Mouse (Mus musculus): Measurements from ENCODE around the gene Smim6. TPM values are rescaled to one million over a fixed set of nuclear protein-coding genes. Genes with fewer than 3 reads are reported as not detected.

Smim6 gene
- 5.0 and 5.7 TPM in 2 replicates for polyA plus RNA-seq (2012; rRNA removed)

DNA sequence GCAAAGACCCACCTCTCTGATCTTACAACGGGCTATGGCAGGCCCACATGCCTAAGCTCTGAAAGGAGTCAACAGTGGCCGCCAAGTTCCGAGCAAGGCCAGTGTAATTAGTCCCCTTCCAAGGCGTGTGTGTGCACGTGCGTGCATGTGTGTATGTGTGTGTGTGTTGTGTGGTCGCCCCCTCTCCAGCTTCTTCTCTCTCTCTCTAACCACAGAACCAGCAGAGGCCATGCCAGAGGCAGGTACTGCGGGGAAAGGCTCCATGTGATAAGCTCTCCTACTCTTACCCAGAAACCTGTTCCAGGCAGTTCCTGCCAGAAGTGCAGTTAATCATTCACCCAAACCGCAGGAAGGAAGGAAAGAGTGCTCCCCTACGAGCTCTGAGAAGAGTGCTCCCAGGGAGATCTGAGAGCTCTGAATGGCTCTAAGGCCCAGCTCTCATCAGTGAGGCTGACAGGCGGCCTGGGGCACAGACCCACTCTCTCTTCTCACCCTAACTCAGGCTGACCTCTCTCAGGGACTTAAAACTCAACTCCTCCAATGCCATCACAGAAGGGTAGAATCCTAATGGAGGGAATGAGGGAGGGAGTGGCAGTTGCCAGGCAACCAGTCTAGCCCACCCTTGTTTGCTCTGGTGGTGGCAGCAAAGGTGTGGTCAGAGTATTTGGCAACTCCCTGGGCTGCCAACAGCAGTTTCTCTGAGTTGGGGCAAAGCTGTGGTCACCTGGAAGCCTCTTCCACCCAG, at the start of gene Smim6:
Smim6 (plus strand) TSS at position 386 of the 745 bp plus-strand sequence.
- Histone ChIP-seq H3K27ac (ENCODE audit: insufficient read depth, low read depth, low read length) (peak within 1 kb of the TSS; percentile 95), H3K4me3 (ENCODE audit: insufficient read depth, low read depth, low read length) (no peak within 1 kb of the TSS), H3K4me1 (ENCODE audit: control insufficient read depth, insufficient read depth, low read length) (peaks cover 18% of the 10 kb centered on the region), H3K27me3 (replicated peaks; ENCODE audit: control insufficient read depth, insufficient read depth, low read length) (no peaks in the 10 kb centered on the region), H3K36me3 (ENCODE audit: control insufficient read depth, insufficient read depth, low read length) (no peaks in the 10 kb centered on the region)
- 38% methylated on average over 11 of the region's 11 CpGs for WGBS
- DNase-seq: peak; percentile 91
- no peak for TF ChIP-seq CTCF (conservative IDR thresholded peaks at IDR 0.05; ENCODE audit: insufficient read depth, insufficient read length, low read depth, low read length)
- no peak for TF ChIP-seq POLR2A (IDR thresholded peaks at IDR 0.05; ENCODE audit: low read depth, low read length)

DNA sequence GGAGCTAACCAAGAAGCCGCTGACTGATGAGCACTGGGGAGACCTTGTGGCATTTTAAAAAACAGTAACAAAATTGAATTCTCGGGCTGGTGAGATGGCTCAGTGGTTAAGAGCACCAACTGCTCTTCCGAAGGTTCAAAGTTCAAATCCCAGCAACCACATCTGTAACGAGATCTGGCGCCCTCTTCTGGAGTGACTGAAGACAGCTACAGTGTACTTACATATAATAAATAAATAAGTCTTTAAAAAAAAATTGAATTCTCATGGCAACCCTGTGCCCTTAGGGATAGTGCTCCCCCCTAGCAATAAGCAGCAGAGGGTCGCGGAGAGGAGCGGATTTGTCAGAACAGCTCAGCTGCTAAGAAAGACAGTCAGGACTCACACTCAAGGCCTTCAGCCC, 47.9 kb upstream of the Smim6 start:
- DNase-seq: peak; percentile 44
- Histone ChIP-seq H3K36me3 (ENCODE audit: control insufficient read depth, insufficient read depth, low read length) (no peaks in the 10 kb centered on the region), H3K27ac (ENCODE audit: insufficient read depth, low read depth, low read length) (no peak overlapping the region), H3K4me1 (ENCODE audit: control insufficient read depth, insufficient read depth, low read length) (no peaks in the 10 kb centered on the region), H3K27me3 (replicated peaks; ENCODE audit: control insufficient read depth, insufficient read depth, low read length) (no peaks in the 10 kb centered on the region), H3K4me3 (ENCODE audit: insufficient read depth, low read depth, low read length) (no peak overlapping the region)
- 73% methylated on average over 8 of the region's 8 CpGs for WGBS
- no peak for TF ChIP-seq POLR2A (IDR thresholded peaks at IDR 0.05; ENCODE audit: low read depth, low read length)
- no peak for TF ChIP-seq CTCF (conservative IDR thresholded peaks at IDR 0.05; ENCODE audit: insufficient read depth, insufficient read length, low read depth, low read length)

DNA sequence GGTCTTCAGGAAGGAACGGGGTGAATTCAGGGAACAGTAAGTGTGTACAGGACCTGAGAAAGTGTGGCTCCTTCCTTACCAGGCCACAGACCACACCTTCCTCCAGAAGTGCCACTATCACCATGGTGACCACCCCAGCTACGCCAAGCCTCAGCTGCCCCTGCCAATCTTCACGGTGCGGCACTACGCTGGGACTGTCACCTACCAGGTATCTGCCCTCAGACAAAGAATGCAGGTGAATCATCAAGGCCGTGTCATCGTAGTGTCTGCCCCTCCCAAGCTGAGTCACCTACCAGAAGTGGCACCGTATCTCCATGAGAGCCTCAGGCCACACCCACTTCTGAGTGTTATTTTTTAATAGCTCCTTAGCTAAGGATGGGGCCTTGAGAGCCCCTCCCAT, 42.4 kb upstream of the Smim6 start:
- TF ChIP-seq POLR2A (IDR thresholded peaks at IDR 0.05; ENCODE audit: low read depth, low read length): no peak
- TF ChIP-seq CTCF (conservative IDR thresholded peaks at IDR 0.05; ENCODE audit: insufficient read depth, insufficient read length, low read depth, low read length): no peak
- Histone ChIP-seq H3K4me1 (ENCODE audit: control insufficient read depth, insufficient read depth, low read length) (no peaks in the 10 kb centered on the region), H3K27ac (ENCODE audit: insufficient read depth, low read depth, low read length) (no peak overlapping the region), H3K4me3 (ENCODE audit: insufficient read depth, low read depth, low read length) (no peak overlapping the region), H3K36me3 (ENCODE audit: control insufficient read depth, insufficient read depth, low read length) (no peaks in the 10 kb centered on the region), H3K27me3 (replicated peaks; ENCODE audit: control insufficient read depth, insufficient read depth, low read length) (no peaks in the 10 kb centered on the region)
- no peak for DNase-seq
- WGBS: 76% methylated on average over 8 of the region's 8 CpGs

- Histone ChIP-seq H3K4me1 (ENCODE audit: control insufficient read depth, insufficient read depth, low read length) (peaks cover 3% of the 10 kb centered on the region; the same call in 1 of the 2 replicates), H3K27me3 (replicated peaks; ENCODE audit: control insufficient read depth, insufficient read depth, low read length) (no peaks in the 10 kb centered on the region), H3K36me3 (ENCODE audit: control insufficient read depth, insufficient read depth, low read length) (no peaks in the 10 kb centered on the region), H3K27ac (ENCODE audit: insufficient read depth, low read depth, low read length) (no peak overlapping the region), H3K4me3 (ENCODE audit: insufficient read depth, low read depth, low read length) (no peak overlapping the region)
- 66% methylated on average over 4 of the region's 4 CpGs for whole genome bisulfite sequencing
- no peak for TF ChIP-seq POLR2A (IDR thresholded peaks at IDR 0.05; ENCODE audit: low read depth, low read length)
- TF ChIP-seq CTCF (conservative IDR thresholded peaks at IDR 0.05; ENCODE audit: insufficient read depth, insufficient read length, low read depth, low read length): no peak
- no peak for DNase-seq
These were observed 39.4 kb upstream of the Smim6 start for GRCm38 (mm10) chr11:115872437-115872836.

DNA sequence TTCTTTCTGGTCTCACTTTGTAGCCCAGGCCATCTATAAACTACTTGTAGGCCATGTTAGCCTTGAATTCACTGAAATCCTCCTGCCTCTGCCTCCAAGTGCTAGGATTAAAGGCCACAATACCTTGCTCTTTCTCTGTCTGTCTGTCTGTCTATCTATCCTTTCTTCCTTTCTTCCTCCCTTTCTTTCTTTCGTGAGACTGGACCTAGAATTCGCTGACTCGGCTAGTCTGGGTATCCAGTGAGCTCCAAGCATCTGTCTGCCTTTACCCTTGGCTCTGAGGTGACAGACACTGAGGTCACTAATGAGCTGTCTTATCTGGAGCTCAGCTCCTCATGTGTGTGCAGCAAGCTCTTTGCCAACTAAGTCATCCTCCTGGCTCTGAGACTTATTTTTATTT, 35.9 kb upstream of the Smim6 start:
- H3K36me3 ChIP-seq (ENCODE audit: control insufficient read depth, insufficient read depth, low read length): no peaks in the 10 kb centered on the region
- H3K4me3 ChIP-seq (ENCODE audit: insufficient read depth, low read depth, low read length): no peak overlapping the region
- 82% methylated on average over 3 of the region's 3 CpGs for WGBS
- no peaks in the 10 kb centered on the region for H3K27me3 ChIP-seq (replicated peaks; ENCODE audit: control insufficient read depth, insufficient read depth, low read length)
- no peak for DNase-seq
- no peak for TF ChIP-seq POLR2A (IDR thresholded peaks at IDR 0.05; ENCODE audit: low read depth, low read length)
- no peak for TF ChIP-seq CTCF (conservative IDR thresholded peaks at IDR 0.05; ENCODE audit: insufficient read depth, insufficient read length, low read depth, low read length)
- H3K27ac ChIP-seq (ENCODE audit: insufficient read depth, low read depth, low read length): no peak overlapping the region
- H3K4me1 ChIP-seq (ENCODE audit: control insufficient read depth, insufficient read depth, low read length): peaks cover 3% of the 10 kb centered on the region; the same call in 1 of the 2 replicates

DNA sequence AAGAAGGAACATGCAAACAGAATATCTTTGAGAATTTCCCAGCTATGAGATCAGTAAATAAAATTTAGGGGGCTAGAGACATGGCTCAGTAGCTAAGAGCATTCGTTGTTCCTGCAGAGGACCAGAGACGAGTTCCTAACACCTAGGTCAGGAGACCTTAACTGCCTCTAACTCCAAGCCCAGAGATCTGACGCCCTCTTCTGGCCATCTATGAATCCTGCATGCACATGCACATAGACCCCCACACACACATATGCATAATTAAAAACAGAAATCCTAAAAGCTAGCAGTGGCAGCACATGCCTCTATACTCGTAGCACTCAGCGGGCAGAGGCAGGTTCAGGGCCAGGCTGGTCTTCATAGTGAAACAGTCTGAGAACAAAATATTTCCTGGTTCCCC, 35.4 kb upstream of the Smim6 start:
- Histone ChIP-seq H3K27ac (ENCODE audit: insufficient read depth, low read depth, low read length) (no peak overlapping the region), H3K27me3 (replicated peaks; ENCODE audit: control insufficient read depth, insufficient read depth, low read length) (no peaks in the 10 kb centered on the region), H3K4me1 (ENCODE audit: control insufficient read depth, insufficient read depth, low read length) (peaks cover 3% of the 10 kb centered on the region; the same call in 1 of the 2 replicates), H3K36me3 (ENCODE audit: control insufficient read depth, insufficient read depth, low read length) (no peaks in the 10 kb centered on the region), H3K4me3 (ENCODE audit: insufficient read depth, low read depth, low read length) (no peak overlapping the region)
- 0 out of 2 replicates have a peak, but pooled peaks have one; percentile 13 for TF ChIP-seq CTCF (conservative IDR thresholded peaks at IDR 0.05; ENCODE audit: insufficient read depth, insufficient read length, low read depth, low read length)
- TF ChIP-seq POLR2A (IDR thresholded peaks at IDR 0.05; ENCODE audit: low read depth, low read length): no peak
- DNase-seq: no peak
- WGBS: 91% methylated on average over 5 of the region's 5 CpGs

GRCm38 (mm10) chr11:115877174-115877755, 34.6 kb upstream of the Smim6 start:
- Histone ChIP-seq H3K4me1 (ENCODE audit: control insufficient read depth, insufficient read depth, low read length) (peaks cover 3% of the 10 kb centered on the region; the same call in 1 of the 2 replicates), H3K36me3 (ENCODE audit: control insufficient read depth, insufficient read depth, low read length) (no peaks in the 10 kb centered on the region), H3K4me3 (ENCODE audit: insufficient read depth, low read depth, low read length) (peak overlapping the region; percentile 52), H3K27me3 (replicated peaks; ENCODE audit: control insufficient read depth, insufficient read depth, low read length) (no peaks in the 10 kb centered on the region), H3K27ac (ENCODE audit: insufficient read depth, low read depth, low read length) (peak overlapping the region; percentile 75)
- WGBS: 29% methylated on average over 6 of the region's 6 CpGs
- peak; percentile 90 for DNase-seq
- TF ChIP-seq CTCF (conservative IDR thresholded peaks at IDR 0.05; ENCODE audit: insufficient read depth, insufficient read length, low read depth, low read length) (no peak), POLR2A (IDR thresholded peaks at IDR 0.05; ENCODE audit: low read depth, low read length) (no peak)
